Comparison of ENCODE assay signal across 8 mouse cellular contexts in genomic region chr7:19092381-19093173, GRCm38 (mm10). TPM values are rescaled to one million over a fixed set of nuclear protein-coding genes. Genes with fewer than 3 reads are reported as not detected.
DNase-seq lines count a peak whose midpoint lies in the region; ATAC-seq and TF ChIP-seq lines count a peak whose summit lies in the region.

No protein-coding gene starts in this region.

- no peak for TF ChIP-seq EP300 in liver, embryonic 14.5 days (IDR thresholded peaks at IDR 0.05; ENCODE audit: low read depth)

- no peaks in the 10 kb centered on the region for H3K27me3 ChIP-seq in intestine, embryonic 14.5 days (replicated peaks; ENCODE audit: control insufficient read depth, insufficient read depth, low read length)
- peaks cover 52% of the 10 kb centered on the region for H3K27me3 ChIP-seq in liver, embryonic 14.5 days (ENCODE audit: control insufficient read depth, insufficient read depth, low read length)
- no peaks in the 10 kb centered on the region; the same call in 1 of the 2 replicates for H3K27me3 ChIP-seq in neural tube, embryonic 14.5 days (ENCODE audit: control insufficient read depth, insufficient read depth, low read length)

- H3K9ac ChIP-seq in intestine, embryonic 14.5 days (ENCODE audit: low read length), result peak overlapping the region; percentile 40
- no peak overlapping the region for H3K9ac ChIP-seq in liver, embryonic 14.5 days (replicated peaks)
- H3K9ac ChIP-seq in neural tube, embryonic 14.5 days (replicated peaks; ENCODE audit: low read depth, low read length), result no peak overlapping the region

- H3K4me1 ChIP-seq in intestine, embryonic 14.5 days (replicated peaks; ENCODE audit: control insufficient read depth, insufficient read depth, low read length), result peaks cover 34% of the 10 kb centered on the region
- peaks cover 0 to 13% of the 10 kb centered on the region in 2 experiments; a peak in 3 of 4 replicates for H3K4me1 ChIP-seq in liver, embryonic 14.5 days (replicated peaks; ENCODE audit: control insufficient read depth in 2 of 2, insufficient read depth in 2 of 2, low read length in 1 of 2)
- peaks cover 36% of the 10 kb centered on the region for H3K4me1 ChIP-seq in neural tube, embryonic 14.5 days (ENCODE audit: control insufficient read depth, insufficient read depth, low read length)

- no peaks in the 10 kb centered on the region for H3K9me3 ChIP-seq in intestine, embryonic 14.5 days (ENCODE audit: control insufficient read depth, low read length)
- no peaks in the 10 kb centered on the region for H3K9me3 ChIP-seq in liver, embryonic 14.5 days (ENCODE audit: control insufficient read depth, low read length)
- H3K9me3 ChIP-seq in neural tube, embryonic 14.5 days (ENCODE audit: control insufficient read depth, low read length), result no peaks in the 10 kb centered on the region

- TF ChIP-seq CTCF in liver, embryonic 14.5 days (IDR thresholded peaks at IDR 0.05; ENCODE audit: low read depth), result no peak

- DNase-seq in layer of hippocampus, postnatal 14 days (ENCODE audit: low spot score in 2 of 2), result peak; percentile 41 to 52
- no peak for DNase-seq in layer of hippocampus, adult 9-10 months (ENCODE audit: low spot score)
- peak; percentile 66 for DNase-seq in adrenal gland, postnatal 25 days
- DNase-seq in gastrocnemius, postnatal 4 days (ENCODE audit: low spot score in 2 of 2), result peak; percentile 42 to 65
- DNase-seq in intestine, embryonic 14.5 days (ENCODE audit: low spot score), result peak; percentile 82
- DNase-seq in liver, embryonic 14.5 days (ENCODE audit: low read depth in 3 of 3, low spot score in 3 of 3), result no peak
- no peak for DNase-seq in cerebellum, adult 11-12 months

- H3K27ac ChIP-seq in intestine, embryonic 14.5 days (ENCODE audit: low read depth), result peak overlapping the region; percentile 96
- no peak overlapping the region for H3K27ac ChIP-seq in liver, embryonic 14.5 days
- 0 out of 2 replicates have a peak overlapping the region, but pooled peaks have one; percentile 23 for H3K27ac ChIP-seq in neural tube, embryonic 14.5 days (ENCODE audit: low read depth, low read length)

- peak; percentile 34 for ATAC-seq in intestine, embryonic 14.5 days (replicated peaks; ENCODE audit: low FRiP score, low TSS enrichment, low read depth)
- peak; percentile 32 for ATAC-seq in liver, embryonic 14.5 days (ENCODE audit: insufficient read depth)
- peak; percentile 42 for ATAC-seq in neural tube, embryonic 14.5 days (ENCODE audit: low read depth)

- peak overlapping the region; percentile 78 for H3K4me3 ChIP-seq in intestine, embryonic 14.5 days (ENCODE audit: low read depth, low read length)
- peak overlapping the region; percentile 23 to 64 for H3K4me3 ChIP-seq in liver, embryonic 14.5 days (ENCODE audit: insufficient read depth in 1 of 2, low read depth in 2 of 2, low read length in 2 of 2)
- H3K4me3 ChIP-seq in neural tube, embryonic 14.5 days (ENCODE audit: low read depth, low read length), result no peak overlapping the region

- peaks cover 31% of the 10 kb centered on the region for H3K36me3 ChIP-seq in intestine, embryonic 14.5 days (ENCODE audit: control insufficient read depth, insufficient read depth, low read length)
- H3K36me3 ChIP-seq in liver, embryonic 14.5 days (replicated peaks; ENCODE audit: control insufficient read depth, insufficient read depth, low read depth), result no peaks in the 10 kb centered on the region
- H3K36me3 ChIP-seq in neural tube, embryonic 14.5 days (ENCODE audit: control insufficient read depth, insufficient read depth, low read length), result peaks cover 11% of the 10 kb centered on the region; the same call in 1 of the 2 replicates

- 9% methylated on average over 38 of the region's 38 CpGs for WGBS in intestine, embryonic 14.5 days
- WGBS in liver, embryonic 14.5 days (ENCODE audit: insufficient replicate concordance), result 8% methylated on average over 38 of the region's 38 CpGs
- WGBS in neural tube, embryonic 14.5 days, result 6% methylated on average over 38 of the region's 38 CpGs

- H3K4me2 ChIP-seq in intestine, embryonic 14.5 days (ENCODE audit: low read length), result peak overlapping the region; percentile 91
- H3K4me2 ChIP-seq in liver, embryonic 14.5 days (ENCODE audit: low read depth), result peak overlapping the region; percentile 95
- H3K4me2 ChIP-seq in neural tube, embryonic 14.5 days (ENCODE audit: low read depth, low read length), result peak overlapping the region; percentile 95

RNA-seq across cellular contexts. Expression of gene Six5, which starts 1.8 kb away (rescaled TPM):
- 1 to 10 TPM; 2.1 to 2.7 TPM for total RNA-seq in layer of hippocampus, postnatal 14 days (2021)
- 21.8 and 26.1 TPM in 2 replicates for total RNA-seq in adrenal gland, postnatal 25 days (2021)
- total RNA-seq in gastrocnemius, postnatal 4 days (2021), result 10 to 100 TPM; 13.5 to 14.7 TPM
- polyA plus RNA-seq in intestine, embryonic 14.5 days (2014; fragmentation: Nextera tagmentation; extraction: Ambion mirVana), result 15.7 and 15.8 TPM in 2 replicates
- polyA plus RNA-seq in liver, embryonic 14.5 days (2012; rRNA removed), result 3.3 and 4.3 TPM in 2 replicates
- polyA plus RNA-seq in liver, embryonic 14.5 days (2014; fragmentation: Nextera tagmentation; extraction: Ambion mirVana), result 0.60 and 1.3 TPM in 2 replicates
- polyA plus RNA-seq in neural tube, embryonic 14.5 days (2014; fragmentation: Nextera tagmentation; extraction: Ambion mirVana), result 1.3 and 2.4 TPM in 2 replicates

RNA-seq across cellular contexts. Expression of gene Dmpk, which starts 8.9 kb away (rescaled TPM):
- total RNA-seq in layer of hippocampus, postnatal 14 days (2021), result 10 to 100 TPM; 33.0 to 42.3 TPM
- total RNA-seq in adrenal gland, postnatal 25 days (2021), result 106 and 114 TPM in 2 replicates
- total RNA-seq in gastrocnemius, postnatal 4 days (2021), result 100 to 1,000 TPM; 287 to 292 TPM
- 57.4 and 60.0 TPM in 2 replicates for polyA plus RNA-seq in intestine, embryonic 14.5 days (2014; fragmentation: Nextera tagmentation; extraction: Ambion mirVana)
- 17.9 and 20.7 TPM in 2 replicates for polyA plus RNA-seq in liver, embryonic 14.5 days (2012; rRNA removed)
- 8.3 and 10.6 TPM in 2 replicates for polyA plus RNA-seq in liver, embryonic 14.5 days (2014; fragmentation: Nextera tagmentation; extraction: Ambion mirVana)
- 7.1 and 9.4 TPM in 2 replicates for polyA plus RNA-seq in neural tube, embryonic 14.5 days (2014; fragmentation: Nextera tagmentation; extraction: Ambion mirVana)

RNA-seq across cellular contexts. Expression of gene Dmwd, which starts 16.6 kb away (rescaled TPM):
- total RNA-seq in layer of hippocampus, postnatal 14 days (2021), result 100 to 1,000 TPM; 141 to 147 TPM
- total RNA-seq in adrenal gland, postnatal 25 days (2021), result 53.1 and 64.1 TPM in 2 replicates
- 10 to 100 TPM; 52.4 to 55.4 TPM for total RNA-seq in gastrocnemius, postnatal 4 days (2021)
- 15.8 and 16.0 TPM in 2 replicates for polyA plus RNA-seq in intestine, embryonic 14.5 days (2014; fragmentation: Nextera tagmentation; extraction: Ambion mirVana)
- 18.1 and 20.2 TPM in 2 replicates for polyA plus RNA-seq in liver, embryonic 14.5 days (2012; rRNA removed)
- 3.5 and 3.7 TPM in 2 replicates for polyA plus RNA-seq in liver, embryonic 14.5 days (2014; fragmentation: Nextera tagmentation; extraction: Ambion mirVana)
- polyA plus RNA-seq in neural tube, embryonic 14.5 days (2014; fragmentation: Nextera tagmentation; extraction: Ambion mirVana), result 30.2 and 35.2 TPM in 2 replicates

RNA-seq across cellular contexts. Expression of gene Gm4969, which starts 25.6 kb away (rescaled TPM):
- under 1 TPM; 0.72 to 0.78 TPM for total RNA-seq in layer of hippocampus, postnatal 14 days (2021)
- total RNA-seq in adrenal gland, postnatal 25 days (2021), result 0.09 TPM in 1 of 2 replicates, not detected in the other
- under 1 TPM; 0.34 to 0.62 TPM for total RNA-seq in gastrocnemius, postnatal 4 days (2021)
- 3.7 and 4.7 TPM in 2 replicates for polyA plus RNA-seq in intestine, embryonic 14.5 days (2014; fragmentation: Nextera tagmentation; extraction: Ambion mirVana)
- 0.14 and 0.25 TPM in 2 replicates for polyA plus RNA-seq in liver, embryonic 14.5 days (2012; rRNA removed)
- polyA plus RNA-seq in liver, embryonic 14.5 days (2014; fragmentation: Nextera tagmentation; extraction: Ambion mirVana), result 0.16 and 0.22 TPM in 2 replicates
- 5.9 and 9.9 TPM in 2 replicates for polyA plus RNA-seq in neural tube, embryonic 14.5 days (2014; fragmentation: Nextera tagmentation; extraction: Ambion mirVana)

RNA-seq across cellular contexts. Expression of gene Fbxo46, which starts 27.1 kb away (rescaled TPM):
- 10 to 100 TPM; 11.0 to 14.0 TPM for total RNA-seq in layer of hippocampus, postnatal 14 days (2021)
- 11.7 and 15.1 TPM in 2 replicates for total RNA-seq in adrenal gland, postnatal 25 days (2021)
- total RNA-seq in gastrocnemius, postnatal 4 days (2021), result 1 to 10 TPM; 8.0 to 8.4 TPM
- 8.1 and 8.8 TPM in 2 replicates for polyA plus RNA-seq in intestine, embryonic 14.5 days (2014; fragmentation: Nextera tagmentation; extraction: Ambion mirVana)
- polyA plus RNA-seq in liver, embryonic 14.5 days (2012; rRNA removed), result 2.0 and 2.6 TPM in 2 replicates
- 2.6 and 3.0 TPM in 2 replicates for polyA plus RNA-seq in liver, embryonic 14.5 days (2014; fragmentation: Nextera tagmentation; extraction: Ambion mirVana)
- polyA plus RNA-seq in neural tube, embryonic 14.5 days (2014; fragmentation: Nextera tagmentation; extraction: Ambion mirVana), result 11.6 and 13.1 TPM in 2 replicates

Comparison
In these comparisons a context has a peak if more than half of its experiments do, and no peak if none do; other contexts are left out.
1. DNase-seq: peak in layer of hippocampus, postnatal 14 days (2 of 2), adrenal gland, postnatal 25 days (single experiment), gastrocnemius, postnatal 4 days (2 of 2) and intestine, embryonic 14.5 days (single experiment); none in layer of hippocampus, adult 9-10 months (single experiment), liver, embryonic 14.5 days (0 of 3) and cerebellum, adult 11-12 months (single experiment).
2. Peak in every context shown above with its lines, with median percentiles within 50 percentile points of each other: ATAC-seq and H3K4me2 ChIP-seq.